Mouse (Mus musculus): Measurements from ENCODE around the gene Cyp2c68. TPM values are rescaled to one million over a fixed set of nuclear protein-coding genes. Genes with fewer than 3 reads are reported as not detected.

Gene Cyp2c68
- 363 and 395 TPM in 2 replicates for polyA plus RNA-seq (2012; rRNA removed)

GRCm38 (mm10) chr19:39740920-39741319 lies at the start of gene Cyp2c68:
Gene Cyp2c68 (minus strand): TSS chr19:39741054.

GRCm38 (mm10) chr19:39648938-39649337 lies 91.9 kb downstream of the Cyp2c68 start, which contains the start of gene Cyp2c67:
Gene Cyp2c67 (minus strand): TSS chr19:39649051.

Other genes starting within 250 kb of the Cyp2c68 start
- gene Cyp2c39, start 230.2 kb downstream of the Cyp2c68 start, polyA plus RNA-seq (2012; rRNA removed), result 0.02 TPM in 1 of 2 replicates, not detected in the other
- 7.4 and 8.5 TPM in 2 replicates for gene Cyp2c67, start 92.0 kb downstream of the Cyp2c68 start, polyA plus RNA-seq (2012; rRNA removed)
- gene Cyp2c40, start 71.8 kb upstream of the Cyp2c68 start, polyA plus RNA-seq (2012; rRNA removed), result 205 and 213 TPM in 2 replicates
- gene Cyp2c69, start 145.7 kb upstream of the Cyp2c68 start, polyA plus RNA-seq (2012; rRNA removed), result 113 and 235 TPM in 2 replicates